Mouse (Mus musculus) cortical plate, adult 2 months (tissue): ENCODE data around the gene Pter.

Experiments
- CTCF ChIP-seq: fragments of 200-500 bp; IDR thresholded peaks from 2 replicates; pipeline ENCODE4 v1.5.1; 2011; ENCODE audit warnings: mild to moderate bottlenecking, control low read depth, low read length; ENCODE audit not compliant: insufficient read depth; ENCODE audit errors: extremely low read depth
- POLR2A ChIP-seq: fragments of 200-500 bp; IDR thresholded peaks from 2 replicates; pipeline ENCODE4 v1.6.1; 2011; ENCODE audit warnings: mild to moderate bottlenecking, low read length, control low read depth; ENCODE audit not compliant: insufficient read depth; ENCODE audit errors: extremely low read depth

- TF ChIP-seq CTCF (no peak), POLR2A (no peak)
Measured at GRCm38 (mm10) chr2:13009261-13009972, 85.6 kb downstream of the Pter start.
